Mouse (Mus musculus) layer of hippocampus, postnatal 25 days (tissue): ENCODE data around the gene 4930467E23Rik. TPM values are rescaled to one million over a fixed set of nuclear protein-coding genes. Genes with fewer than 3 reads are reported as not detected.
"Not testable (repeated sequence)": the region's sequence is repeated elsewhere in the genome, so short reads cannot be mapped to it uniquely, and the experiment has no call there.

Experiments
- DNase-seq, 2 experiments: peaks; one replicate each; pipeline ENCODE4 v3.0.0; 2022; ENCODE audit warnings: mixed read lengths in 2 of 2, low spot score in 1 of 2; ENCODE audit errors: extremely low spot score in 1 of 2
- total RNA-seq, 2 experiments: library from RNA; stranded (reverse); gene quantifications; 2 replicates each; pipeline ENCODE4 v1.2.3; 2021

Gene 4930467E23Rik
- total RNA-seq, 2 experiments from 2014 or later = 0.49 to 1.5 TPM

GRCm38 (mm10) chr8:19709488-19709887 lies 19.9 kb upstream of the 4930467E23Rik start:
- peak in 1 of 2 experiments; percentile 7 for DNase-seq

GRCm38 (mm10) chr8:19711171-19711860 lies 18.1 kb upstream of the 4930467E23Rik start:
- not testable (repeated sequence) for DNase-seq

GRCm38 (mm10) chr8:19712227-19712750 lies 17.1 kb upstream of the 4930467E23Rik start:
- not testable (repeated sequence) for DNase-seq

- not testable (repeated sequence) for DNase-seq
Observed at GRCm38 (mm10) chr8:19712816-19713215, 16.6 kb upstream of the 4930467E23Rik start.

- DNase-seq = not testable (repeated sequence)
Observed at GRCm38 (mm10) chr8:19713232-19713834, 16.0 kb upstream of the 4930467E23Rik start.

- not testable (repeated sequence) for DNase-seq
Observed at GRCm38 (mm10) chr8:19714426-19714825, 14.9 kb upstream of the 4930467E23Rik start.

GRCm38 (mm10) chr8:19715266-19715665 lies 14.1 kb upstream of the 4930467E23Rik start:
- not testable (repeated sequence) for DNase-seq

- not testable (repeated sequence) for DNase-seq
Observed at GRCm38 (mm10) chr8:19717851-19718250, 11.5 kb upstream of the 4930467E23Rik start.

GRCm38 (mm10) chr8:19719513-19719912 lies 9.9 kb upstream of the 4930467E23Rik start:
- not testable (repeated sequence) for DNase-seq

- DNase-seq = not testable (repeated sequence)
Observed at GRCm38 (mm10) chr8:19724871-19725270, 4.5 kb upstream of the 4930467E23Rik start.

- DNase-seq = not testable (repeated sequence)
Observed at GRCm38 (mm10) chr8:19751773-19752172, 22.4 kb downstream of the 4930467E23Rik start.

- DNase-seq = not testable (repeated sequence)
Observed at GRCm38 (mm10) chr8:19754178-19754577, 24.8 kb downstream of the 4930467E23Rik start.

- not testable (repeated sequence) for DNase-seq
Observed at GRCm38 (mm10) chr8:19754961-19755360, 25.6 kb downstream of the 4930467E23Rik start.

- not testable (repeated sequence) for DNase-seq
Observed at GRCm38 (mm10) chr8:19761660-19762059, 32.3 kb downstream of the 4930467E23Rik start.

GRCm38 (mm10) chr8:19762860-19763592 lies 33.6 kb downstream of the 4930467E23Rik start:
- not testable (repeated sequence) for DNase-seq

- DNase-seq = not testable (repeated sequence)
Observed at GRCm38 (mm10) chr8:19765531-19765930, 36.2 kb downstream of the 4930467E23Rik start.

GRCm38 (mm10) chr8:19773461-19773860 lies 44.1 kb downstream of the 4930467E23Rik start:
- DNase-seq = not testable (repeated sequence)

GRCm38 (mm10) chr8:19776311-19776710 lies 46.9 kb downstream of the 4930467E23Rik start:
- DNase-seq = not testable (repeated sequence)

- DNase-seq = not testable (repeated sequence)
Observed at GRCm38 (mm10) chr8:19777500-19777899, 48.1 kb downstream of the 4930467E23Rik start.

- DNase-seq = not testable (repeated sequence)
Observed at GRCm38 (mm10) chr8:19778126-19778525, 48.8 kb downstream of the 4930467E23Rik start.

- not testable (repeated sequence) for DNase-seq
Observed at GRCm38 (mm10) chr8:19778891-19779290, 49.5 kb downstream of the 4930467E23Rik start.
